ENCODE assay signal across 9 mouse cellular contexts in genomic region chr14:52295558-52296264, GRCm38 (mm10). TPM values are rescaled to one million over a fixed set of nuclear protein-coding genes. Genes with fewer than 3 reads are reported as not detected.
DNase-seq lines count a peak whose midpoint lies in the region; ATAC-seq lines count a peak whose summit lies in the region.
"Had no signal": no experiment of that assay in that cellular context is flagged by ENCODE, and none has a peak within 500 bp of the region (broad histone marks: within the 10 kb centered on the region; RNA-seq: fewer than 3 reads in every experiment).

No protein-coding gene starts in this region.

- H3K36me3 ChIP-seq in forebrain, embryonic 11.5 days (ENCODE audit: control insufficient read depth, insufficient read depth, low read length), result peaks cover 11% of the 10 kb centered on the region; the same call in 1 of the 2 replicates
- peaks cover 99% of the 10 kb centered on the region for H3K36me3 ChIP-seq in forebrain, embryonic 10.5 days (replicated peaks)
- peaks cover 88% of the 10 kb centered on the region for H3K36me3 ChIP-seq in forebrain, embryonic 12.5 days (replicated peaks)

- no peaks in the 10 kb centered on the region for H3K27me3 ChIP-seq in forebrain, embryonic 11.5 days (ENCODE audit: control insufficient read depth, insufficient read depth, low read length)
- no peaks in the 10 kb centered on the region for H3K27me3 ChIP-seq in forebrain, embryonic 10.5 days (ENCODE audit: poor library complexity, severe bottlenecking)
- H3K27me3 ChIP-seq in forebrain, embryonic 12.5 days, result no peaks in the 10 kb centered on the region

- WGBS in forebrain, embryonic 11.5 days, result 77% methylated on average over 6 of the region's 6 CpGs
- 77% methylated on average over 6 of the region's 6 CpGs for WGBS in forebrain, embryonic 10.5 days
- 68% methylated on average over 6 of the region's 6 CpGs for WGBS in forebrain, embryonic 12.5 days

- no peaks in the 10 kb centered on the region for H3K9me3 ChIP-seq in forebrain, embryonic 11.5 days (ENCODE audit: control insufficient read depth, low read length)
- H3K9me3 ChIP-seq in forebrain, embryonic 10.5 days, result no peaks in the 10 kb centered on the region
- no peaks in the 10 kb centered on the region for H3K9me3 ChIP-seq in forebrain, embryonic 12.5 days

- H3K4me2 ChIP-seq in forebrain, embryonic 11.5 days (ENCODE audit: low read depth, low read length, severe bottlenecking), result no peak overlapping the region
- no peak overlapping the region for H3K4me2 ChIP-seq in forebrain, embryonic 12.5 days

- peak; percentile 63; the same call in 1 of the 2 replicates for ATAC-seq in forebrain, embryonic 11.5 days (replicated peaks; ENCODE audit: low FRiP score)
- peak; percentile 40; the same call in 1 of the 2 replicates for ATAC-seq in forebrain, embryonic 12.5 days (ENCODE audit: low FRiP score)

- H3K9ac ChIP-seq in forebrain, embryonic 11.5 days (ENCODE audit: low read length), result no peak overlapping the region
- no peak overlapping the region for H3K9ac ChIP-seq in forebrain, embryonic 12.5 days

- no peaks in the 10 kb centered on the region for H3K4me1 ChIP-seq in forebrain, embryonic 11.5 days (replicated peaks; ENCODE audit: control insufficient read depth, insufficient read depth, low read length)
- H3K4me1 ChIP-seq in forebrain, embryonic 10.5 days, result no peaks in the 10 kb centered on the region
- H3K4me1 ChIP-seq in forebrain, embryonic 12.5 days, result no peaks in the 10 kb centered on the region

- H3K4me3 ChIP-seq in forebrain, embryonic 11.5 days (ENCODE audit: low read depth, low read length), result no peak overlapping the region
- H3K4me3 ChIP-seq in forebrain, embryonic 10.5 days, result no peak overlapping the region
- H3K4me3 ChIP-seq in forebrain, embryonic 12.5 days (replicated peaks), result no peak overlapping the region

- no peak for DNase-seq in forebrain, embryonic 11.5 days (ENCODE audit: low spot score)
- no peak for DNase-seq in forebrain, embryonic 10.5 days (ENCODE audit: extremely low spot score, low spot score)
- DNase-seq in CD4-positive helper T cell, adult 2 months (ENCODE audit: low read depth, low spot score), result peak; percentile 40
- peak; percentile 24 for DNase-seq in mesoderm, embryonic 11.5 days (ENCODE audit: low read depth, low spot score)
- DNase-seq in urinary bladder, postnatal 14 days (ENCODE audit: low spot score), result no peak
- no peak for DNase-seq in gastrocnemius, postnatal 25 days
- DNase-seq in spleen, adult 18-20 months, result no peak
- DNase-seq: lung, postnatal 14 days had no signal

- no peak overlapping the region for H3K27ac ChIP-seq in forebrain, embryonic 11.5 days (ENCODE audit: low read depth, low read length)
- H3K27ac ChIP-seq in forebrain, embryonic 10.5 days, result no peak overlapping the region
- H3K27ac ChIP-seq in forebrain, embryonic 12.5 days, result no peak overlapping the region

RNA-seq across cellular contexts. Expression of gene Mettl3, which starts 9.2 kb away (rescaled TPM):
- polyA plus RNA-seq in forebrain, embryonic 11.5 days (2014; fragmentation: Nextera tagmentation; extraction: Ambion mirVana), result 59.3 TPM in 2 replicates
- 64.4 and 69.9 TPM in 2 replicates for polyA plus RNA-seq in forebrain, embryonic 10.5 days (2016; fragmentation: Nextera tagmentation; extraction: Ambion mirVana)
- polyA plus RNA-seq in forebrain, embryonic 12.5 days (2016; fragmentation: Nextera tagmentation; extraction: Ambion mirVana), result 54.8 and 56.4 TPM in 2 replicates
- 10 to 100 TPM; 13.7 to 14.0 TPM for total RNA-seq in gastrocnemius, postnatal 25 days (2021)

RNA-seq across cellular contexts. Expression of gene Rab2b, which starts 16.4 kb away (rescaled TPM):
- polyA plus RNA-seq in forebrain, embryonic 11.5 days (2014; fragmentation: Nextera tagmentation; extraction: Ambion mirVana), result 33.5 and 35.8 TPM in 2 replicates
- polyA plus RNA-seq in forebrain, embryonic 10.5 days (2016; fragmentation: Nextera tagmentation; extraction: Ambion mirVana), result 22.5 and 24.0 TPM in 2 replicates
- polyA plus RNA-seq in forebrain, embryonic 12.5 days (2016; fragmentation: Nextera tagmentation; extraction: Ambion mirVana), result 30.6 and 35.2 TPM in 2 replicates
- total RNA-seq in gastrocnemius, postnatal 25 days (2021), result 1 to 10 TPM; 2.3 to 3.5 TPM

RNA-seq across cellular contexts. Expression of gene Tox4, which starts 16.8 kb away (rescaled TPM):
- 54.8 and 56.2 TPM in 2 replicates for polyA plus RNA-seq in forebrain, embryonic 11.5 days (2014; fragmentation: Nextera tagmentation; extraction: Ambion mirVana)
- 53.4 and 56.6 TPM in 2 replicates for polyA plus RNA-seq in forebrain, embryonic 10.5 days (2016; fragmentation: Nextera tagmentation; extraction: Ambion mirVana)
- 52.4 and 58.5 TPM in 2 replicates for polyA plus RNA-seq in forebrain, embryonic 12.5 days (2016; fragmentation: Nextera tagmentation; extraction: Ambion mirVana)
- 10 to 100 TPM; 35.8 to 41.6 TPM for total RNA-seq in gastrocnemius, postnatal 25 days (2021)

RNA-seq across cellular contexts. Expression of gene Sall2, which starts 32.9 kb away (rescaled TPM):
- polyA plus RNA-seq in forebrain, embryonic 11.5 days (2014; fragmentation: Nextera tagmentation; extraction: Ambion mirVana), result 75.3 and 83.6 TPM in 2 replicates
- polyA plus RNA-seq in forebrain, embryonic 10.5 days (2016; fragmentation: Nextera tagmentation; extraction: Ambion mirVana), result 73.2 and 82.1 TPM in 2 replicates
- polyA plus RNA-seq in forebrain, embryonic 12.5 days (2016; fragmentation: Nextera tagmentation; extraction: Ambion mirVana), result 66.2 and 72.4 TPM in 2 replicates
- 1 to 10 TPM in 1 of 2 experiments, under 1 TPM in 1; 0.87 to 1.1 TPM for total RNA-seq in gastrocnemius, postnatal 25 days (2021)

RNA-seq across cellular contexts. Expression of gene Chd8, which starts 38.1 kb away (rescaled TPM):
- 55.3 and 62.9 TPM in 2 replicates for polyA plus RNA-seq in forebrain, embryonic 11.5 days (2014; fragmentation: Nextera tagmentation; extraction: Ambion mirVana)
- 46.5 and 46.7 TPM in 2 replicates for polyA plus RNA-seq in forebrain, embryonic 10.5 days (2016; fragmentation: Nextera tagmentation; extraction: Ambion mirVana)
- polyA plus RNA-seq in forebrain, embryonic 12.5 days (2016; fragmentation: Nextera tagmentation; extraction: Ambion mirVana), result 57.8 and 65.9 TPM in 2 replicates
- total RNA-seq in gastrocnemius, postnatal 25 days (2021), result 10 to 100 TPM; 31.1 to 33.9 TPM

Comparison
In these comparisons a context has a peak if more than half of its experiments do, and no peak if none do; other contexts are left out.
1. DNase-seq: peak in CD4-positive helper T cell, adult 2 months (single experiment) and mesoderm, embryonic 11.5 days (single experiment); none in forebrain, embryonic 11.5 days (single experiment), forebrain, embryonic 10.5 days (single experiment), urinary bladder, postnatal 14 days (single experiment), gastrocnemius, postnatal 25 days (single experiment) and spleen, adult 18-20 months (0 of 2).